Mouse (Mus musculus): ENCODE measurements around the gene R3hdm2. TPM values are rescaled to one million over a fixed set of nuclear protein-coding genes. Genes with fewer than 3 reads are reported as not detected.

R3hdm2 gene
- total and polyA plus RNA-seq, 3 experiments = 116 to 274 (median 127) TPM

DNA sequence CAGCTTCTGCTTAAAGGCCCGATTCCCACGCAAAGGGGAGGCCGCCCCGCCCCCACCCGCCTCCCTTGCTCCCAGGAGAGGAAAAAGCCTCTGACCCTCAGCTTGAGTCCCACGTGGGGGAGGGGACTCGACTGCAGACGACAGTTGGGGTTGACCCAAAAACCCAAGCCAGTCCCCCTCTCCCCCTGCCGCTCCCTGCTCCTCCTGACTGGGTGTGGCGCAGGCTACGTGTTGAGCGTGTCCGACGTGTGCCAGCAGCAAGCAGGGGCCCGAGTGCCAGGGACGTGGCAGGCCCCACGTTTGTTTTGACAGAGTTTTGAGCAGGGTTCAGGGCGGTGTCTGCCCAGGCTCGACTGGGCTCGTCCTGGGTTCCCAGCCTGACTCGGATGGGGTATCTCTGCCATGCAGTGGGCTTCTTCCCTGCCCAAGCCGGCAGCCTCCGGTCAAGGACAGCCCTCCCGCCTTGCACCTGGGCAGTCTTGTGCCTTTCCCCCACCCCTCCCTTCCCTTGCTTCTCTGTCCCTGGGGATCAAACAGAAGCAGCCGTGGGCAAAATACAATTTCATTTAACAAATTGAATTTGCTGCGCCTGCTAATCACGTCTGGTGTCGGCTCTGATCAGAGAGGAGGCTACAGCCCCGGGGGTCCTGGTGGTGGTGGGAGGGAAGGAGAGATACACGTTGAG lies 136.6 kb downstream of the R3hdm2 start:
- peak; percentile 41 for DNase-seq

DNA sequence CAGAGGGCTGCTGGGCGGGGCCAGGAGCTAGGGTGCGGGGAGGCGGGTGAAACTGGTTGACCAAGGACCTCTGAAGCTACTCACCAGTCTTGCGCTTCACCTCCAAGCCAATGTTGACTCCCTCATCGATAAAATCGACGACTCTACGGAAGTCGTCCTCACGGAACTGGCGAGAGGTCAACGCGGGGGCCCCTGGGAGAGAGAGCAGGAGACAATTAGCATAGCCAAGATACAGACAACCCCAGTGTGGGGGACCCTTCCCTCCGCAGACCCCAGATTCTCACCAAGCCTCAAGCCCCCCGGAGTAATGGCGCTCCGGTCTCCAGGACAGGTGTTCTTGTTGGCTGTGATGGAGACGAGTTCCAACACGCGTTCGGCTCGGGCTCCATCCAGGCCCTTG lies 137.8 kb downstream of the R3hdm2 start:
- DNase-seq = no peak

DNA sequence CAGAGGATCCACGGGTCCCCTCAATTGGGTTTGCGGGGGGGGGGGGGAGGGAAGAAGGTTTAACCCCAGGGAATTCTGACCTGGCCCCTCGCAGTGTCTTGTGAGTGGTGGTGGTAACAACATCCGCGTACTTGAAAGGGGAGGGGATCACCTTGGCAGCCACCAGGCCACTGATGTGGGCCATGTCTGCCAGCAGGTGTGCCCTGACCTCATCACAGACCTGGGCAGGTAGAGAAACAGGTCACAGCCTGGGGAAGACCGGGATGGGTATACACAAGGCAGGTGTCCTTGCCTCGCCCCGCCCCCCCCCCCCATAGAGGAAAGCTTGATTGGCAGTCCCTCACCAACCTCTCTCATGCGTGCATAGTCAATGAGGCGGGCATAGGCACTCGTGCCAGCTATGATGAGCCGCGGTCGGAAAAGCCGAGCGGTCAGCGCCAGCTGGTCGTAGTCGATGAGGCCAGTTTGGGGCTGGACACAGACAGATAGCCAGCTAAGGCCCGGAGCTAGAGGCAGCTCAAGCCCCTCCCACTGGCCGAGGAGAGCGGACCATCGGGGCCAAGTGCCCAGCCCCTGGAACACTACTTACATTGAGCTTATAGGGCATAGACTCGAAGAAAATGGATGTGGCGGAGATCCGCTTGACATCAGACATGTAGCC lies 139.0 kb downstream of the R3hdm2 start:
- no peak for DNase-seq

DNA sequence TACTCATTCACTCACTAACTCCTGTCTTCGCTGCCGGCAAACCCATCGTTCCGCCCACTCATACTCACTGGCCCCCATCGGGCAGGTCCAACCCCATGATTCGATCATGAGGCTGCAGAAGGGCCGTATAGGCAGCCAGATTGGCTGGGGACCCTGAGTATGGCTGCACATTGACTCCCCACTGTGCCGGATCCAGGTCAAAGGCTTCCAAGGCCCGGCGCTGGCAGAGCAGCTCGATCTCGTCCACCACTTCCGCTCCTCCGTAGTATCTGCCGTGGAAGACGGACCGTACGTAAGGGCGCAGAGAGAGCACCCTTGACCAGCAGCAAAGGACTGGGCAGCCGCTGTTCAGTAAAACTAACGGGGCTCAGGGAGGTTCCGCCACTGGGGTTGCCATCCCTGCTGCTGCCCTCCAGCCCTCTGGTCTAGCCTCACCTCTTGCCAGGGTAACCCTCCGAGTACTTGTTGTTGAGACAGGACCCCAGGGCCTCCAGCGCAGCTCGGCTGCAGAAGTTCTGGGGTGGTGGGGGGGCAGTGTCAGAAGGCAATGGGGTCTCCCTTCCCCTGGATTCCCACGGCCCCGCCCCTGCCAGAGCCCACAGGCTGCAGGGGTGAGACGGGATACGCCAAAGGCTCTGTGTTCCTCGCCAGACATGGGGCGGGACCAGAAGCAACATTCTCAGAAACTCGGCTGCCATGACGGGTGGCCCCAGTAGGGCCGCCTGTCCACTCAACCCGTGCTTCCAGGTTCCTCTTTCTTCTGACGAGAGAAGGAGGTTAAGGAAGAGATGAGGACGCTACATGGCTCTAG lies 140.0 kb downstream of the R3hdm2 start:
- DNase-seq = no peak

DNA sequence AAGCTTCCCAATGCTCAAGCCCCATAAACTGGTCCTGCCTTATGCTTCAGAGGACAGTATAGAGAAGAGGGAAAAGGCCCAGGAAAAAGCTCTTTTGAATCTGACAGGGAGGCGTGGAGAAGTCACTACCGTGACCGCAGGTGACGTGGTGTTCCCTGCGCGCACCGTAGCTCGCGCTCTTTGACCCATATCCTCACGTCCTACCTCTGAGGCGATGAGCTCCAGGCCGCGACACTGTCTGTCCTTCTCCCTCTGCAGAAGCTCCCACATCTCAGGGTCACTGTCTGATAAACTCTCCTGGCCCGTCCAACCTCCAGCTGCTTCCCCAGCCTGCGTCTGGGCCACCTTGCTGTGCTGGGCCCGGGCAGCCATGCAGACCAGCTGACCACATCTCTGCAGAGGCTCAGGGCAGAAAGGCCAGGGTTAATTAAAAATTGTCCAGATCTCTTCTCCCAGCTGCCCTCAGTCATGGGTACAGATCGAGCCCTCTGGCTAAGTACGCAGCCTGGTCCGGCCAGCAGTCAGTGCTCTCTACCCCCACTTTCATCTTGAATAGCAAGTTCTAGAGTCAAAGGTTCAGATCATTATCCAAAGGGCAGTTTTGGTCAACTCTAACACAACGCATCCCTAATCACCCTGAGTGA lies 140.7 kb downstream of the R3hdm2 start:
- DNase-seq = no peak

- DNase-seq = no peak
Observed at GRCm38 (mm10) chr10:127521611-127522080, 141.5 kb downstream of the R3hdm2 start.

DNA sequence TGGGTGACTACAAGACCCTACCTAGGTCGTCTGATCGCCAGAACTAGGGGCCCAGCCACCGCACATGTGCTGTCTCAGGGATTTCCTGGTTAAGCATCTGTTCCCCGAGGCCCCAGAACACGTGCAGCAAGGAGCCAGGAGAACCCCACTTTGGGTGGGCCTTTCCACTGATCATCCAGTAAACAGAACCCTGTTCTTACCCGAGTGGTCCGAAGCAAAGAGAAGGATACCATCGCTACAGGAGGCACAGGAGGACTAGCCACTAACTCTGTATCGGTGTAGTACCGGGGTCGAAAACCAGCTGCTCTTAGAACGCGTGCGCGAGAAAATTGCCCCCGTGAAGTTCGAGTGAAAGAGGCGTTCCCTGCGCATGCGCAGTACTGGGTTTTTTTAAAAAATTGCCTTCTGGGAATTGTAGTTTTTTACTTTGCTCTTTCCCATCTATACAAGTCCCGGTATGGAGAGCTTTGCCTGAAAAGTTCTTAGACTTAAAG lies 142.0 kb downstream of the R3hdm2 start, which contains the start of gene Shmt2:
Gene Shmt2, minus strand, starts transcription at position 357 of the 494 bp plus-strand sequence.
- peak; percentile 83 for DNase-seq

DNA sequence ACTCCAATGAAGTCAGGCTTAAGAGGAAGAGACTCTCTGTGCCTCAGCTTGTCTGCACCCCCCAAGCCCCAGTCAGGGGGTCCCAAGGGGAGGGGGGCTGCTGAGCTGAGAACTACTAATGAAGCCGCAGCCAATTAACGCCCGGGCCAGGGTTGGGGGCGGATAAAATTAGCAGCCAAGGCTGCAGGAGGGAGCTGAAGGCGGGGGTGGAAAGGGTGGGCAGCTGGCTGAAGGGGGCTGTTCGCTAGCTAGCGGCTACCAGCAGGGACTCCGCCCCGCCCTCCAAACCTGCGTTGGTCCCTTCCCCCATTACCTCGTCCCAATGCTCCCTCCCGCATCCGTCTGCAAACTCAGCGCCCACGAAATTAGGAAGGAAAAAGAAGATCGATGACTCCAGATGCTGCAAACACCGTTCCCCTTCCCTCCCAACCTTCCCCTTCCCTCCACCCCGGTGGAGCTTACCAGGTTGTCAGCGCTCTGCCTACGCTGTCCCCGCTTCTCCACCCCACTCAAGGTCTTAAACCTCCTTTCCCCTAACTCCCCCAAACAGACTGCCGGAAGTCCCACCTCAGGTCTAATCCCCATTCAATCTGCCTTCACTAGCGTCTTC lies 144.6 kb downstream of the R3hdm2 start:
- DNase-seq = no peak

- DNase-seq = no peak
Observed at GRCm38 (mm10) chr10:127526048-127526447, 145.9 kb downstream of the R3hdm2 start.

GRCm38 (mm10) chr10:127526681-127527080 lies 146.6 kb downstream of the R3hdm2 start:
- DNase-seq = peak; percentile 72

DNA sequence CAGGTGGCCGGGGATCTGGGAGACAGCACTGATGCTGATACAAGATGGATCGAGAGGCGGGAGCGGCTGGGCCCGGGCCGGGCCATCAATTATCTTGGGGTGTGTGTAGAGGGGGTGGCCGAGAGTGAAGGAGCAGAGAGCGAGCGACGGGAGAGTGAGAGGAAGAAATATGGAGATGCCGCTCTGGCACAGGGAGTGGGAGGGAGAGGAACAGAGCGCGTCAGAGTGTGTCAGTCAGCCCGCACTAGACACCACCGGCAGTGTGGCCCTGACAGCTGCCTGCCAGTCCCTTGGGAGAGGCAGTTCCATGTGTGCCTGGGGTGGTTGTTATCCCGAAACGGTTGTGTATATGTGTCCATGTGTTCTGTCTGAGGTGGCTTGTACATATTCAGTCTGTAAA lies 147.4 kb downstream of the R3hdm2 start:
- no peak for DNase-seq

DNA sequence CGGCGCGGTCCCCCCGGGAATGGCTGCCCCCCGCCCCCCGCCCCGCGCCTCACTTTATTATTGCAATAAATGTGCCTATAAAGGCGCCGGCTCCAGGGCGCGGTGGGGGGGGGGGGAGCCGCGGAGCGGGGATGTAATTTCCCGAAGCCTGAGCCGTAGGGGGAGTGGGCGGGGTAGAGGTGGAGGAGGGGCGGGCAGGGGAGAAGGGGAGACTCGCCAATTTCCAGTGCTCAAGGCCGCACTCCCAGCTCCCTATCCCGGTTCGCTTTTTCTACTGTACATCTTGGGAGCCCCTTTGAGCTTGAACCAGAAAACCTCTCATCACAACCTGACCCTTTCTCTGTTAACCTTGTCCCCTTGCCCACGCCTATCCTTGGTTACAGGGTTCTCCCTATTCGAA lies 150.8 kb downstream of the R3hdm2 start:
- no peak for DNase-seq

GRCm38 (mm10) chr10:127531548-127531947 lies 151.4 kb downstream of the R3hdm2 start:
- no peak for DNase-seq

DNA sequence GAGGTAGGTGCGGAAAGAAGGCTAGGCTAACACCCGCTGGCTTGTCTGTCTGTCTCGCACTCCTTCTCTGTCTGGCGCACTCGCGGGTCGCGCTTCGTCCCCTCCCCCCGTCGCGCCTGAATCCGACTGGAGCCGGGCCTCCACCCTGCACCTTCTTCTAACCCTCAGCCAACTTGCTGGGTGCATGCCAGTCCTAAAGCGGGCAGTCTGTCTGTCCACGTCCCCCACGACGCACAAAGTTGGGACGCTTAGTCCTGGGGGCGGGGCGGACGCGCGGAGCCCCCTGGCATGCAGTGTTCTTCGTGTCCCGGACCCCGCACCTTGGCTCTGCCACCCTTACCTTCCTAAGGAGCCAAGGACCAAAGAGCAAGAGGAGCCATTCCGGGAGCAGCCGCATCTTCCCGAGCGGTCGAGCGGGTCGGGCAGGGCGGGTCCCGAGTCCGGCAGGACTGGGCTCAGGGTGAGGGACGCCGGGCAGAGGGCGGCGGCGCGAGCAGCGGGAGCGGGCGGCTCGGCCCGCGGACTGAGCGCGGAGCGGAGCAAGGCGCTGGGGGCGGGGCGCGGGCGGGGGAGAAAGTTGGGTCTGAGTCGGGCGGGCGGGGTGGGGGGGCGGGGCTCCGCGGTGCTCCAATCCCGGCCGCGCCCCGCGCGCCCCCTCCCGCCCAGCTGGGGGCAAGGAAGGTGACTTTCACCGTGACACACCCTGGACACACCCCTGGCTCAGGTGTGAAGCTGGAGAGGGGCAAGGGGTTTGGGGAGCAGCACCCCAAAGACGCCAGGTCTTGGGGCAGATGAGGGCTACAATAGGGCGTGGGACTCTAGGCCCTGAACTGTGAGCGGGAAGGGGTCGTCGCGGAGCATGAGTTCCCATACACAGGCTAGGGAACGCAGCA lies 154.2 kb downstream of the R3hdm2 start, which contains the start of gene Nxph4:
Gene Nxph4, minus strand, starts transcription at position 524 of the 893 bp plus-strand sequence.
- DNase-seq = peak; percentile 51

- DNase-seq = no peak
Observed at GRCm38 (mm10) chr10:127534929-127535384, 154.8 kb downstream of the R3hdm2 start.

DNA sequence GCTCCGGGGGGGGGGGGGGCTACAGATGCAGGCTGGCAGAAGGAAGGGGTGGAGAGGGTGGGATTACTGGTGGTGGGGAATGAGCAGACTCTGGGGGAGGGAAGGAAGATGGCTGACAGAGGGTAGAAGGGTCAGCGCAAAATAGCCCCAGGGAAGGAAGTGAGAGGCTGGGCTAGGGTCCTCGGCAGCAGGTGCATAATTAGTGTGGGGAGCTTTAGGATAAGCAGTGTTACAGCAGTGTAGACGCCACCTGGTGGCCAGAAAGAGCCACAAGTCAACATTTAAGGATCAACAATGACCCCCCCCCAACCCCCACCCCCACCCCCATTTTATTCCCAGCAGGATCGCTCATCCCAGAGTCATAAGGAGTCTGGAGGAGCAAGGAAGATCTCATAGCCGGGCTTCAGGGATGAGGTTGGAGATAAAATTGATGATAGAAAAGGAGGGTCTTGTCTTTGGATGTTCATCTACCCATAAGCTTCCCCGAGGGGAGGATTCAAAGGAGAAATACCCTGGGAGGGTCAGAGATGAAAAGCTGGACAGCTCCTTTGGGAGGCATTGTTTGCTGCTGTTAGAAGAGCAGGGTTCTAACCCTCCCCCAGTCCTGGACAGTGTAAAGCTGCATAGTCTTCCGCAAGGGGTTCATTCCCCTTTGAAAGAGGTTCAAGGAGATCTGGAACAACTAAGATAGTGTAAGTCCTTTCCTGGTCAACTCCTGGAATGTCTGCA lies 156.6 kb downstream of the R3hdm2 start:
- no peak for DNase-seq

GRCm38 (mm10) chr10:127537854-127538583 lies 157.9 kb downstream of the R3hdm2 start:
- DNase-seq = peak; percentile 75

- DNase-seq = no peak
Observed at GRCm38 (mm10) chr10:127541510-127541909, 161.4 kb downstream of the R3hdm2 start.

DNA sequence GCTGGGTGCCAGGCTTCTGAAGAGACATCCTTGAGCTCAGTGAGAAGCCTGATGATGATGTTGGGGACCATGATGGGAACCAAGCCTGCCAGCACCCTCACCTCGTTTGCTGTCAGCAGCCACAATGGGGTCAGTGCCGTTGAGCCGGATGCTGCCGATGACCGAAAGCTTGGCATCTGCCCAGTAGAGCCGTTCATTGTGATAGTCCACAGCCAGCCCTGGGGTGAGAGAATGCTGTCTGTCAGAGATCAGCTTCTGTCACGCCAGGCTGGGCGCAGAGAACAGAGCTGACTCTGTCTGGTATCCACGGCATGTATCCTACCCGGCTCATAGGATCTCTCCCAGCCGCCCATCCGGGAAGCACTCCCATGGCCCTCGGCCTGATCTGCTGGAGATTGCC lies 162.0 kb downstream of the R3hdm2 start:
- DNase-seq = no peak

All from adrenal gland, adult 2 months (tissue).